Mouse (Mus musculus) kidney, embryonic 15.5 days (tissue): ENCODE measurements around the gene Fam126a. TPM values are rescaled to one million over a fixed set of nuclear protein-coding genes. Genes with fewer than 3 reads are reported as not detected.

Experiments used
- ATAC-seq: fragments of 200-750 bp; cut with Nextera tagmentation; replicated peaks from 2 replicates; pipeline ENCODE4 v1.8.0; 2017; ENCODE audit warnings: moderate TSS enrichment; ENCODE audit not compliant: low FRiP score
- H3K27ac ChIP-seq: fragments of 300-500 bp; sonication (generic); 2 replicates; pipeline ENCODE4 v1.5.1; 2015; ENCODE audit warnings: mild to moderate bottlenecking, inconsistent platforms
- H3K27me3 ChIP-seq: fragments of 300-500 bp; sonication (generic); 2 replicates; pipeline ENCODE4 v1.6.1; 2015; ENCODE audit warnings: inconsistent platforms
- H3K36me3 ChIP-seq: fragments of 300-500 bp; sonication (generic); 2 replicates; pipeline ENCODE4 v1.6.1; 2015; ENCODE audit warnings: inconsistent platforms
- H3K4me1 ChIP-seq: fragments of 300-500 bp; sonication (generic); 2 replicates; pipeline ENCODE4 v1.6.1; 2015; ENCODE audit warnings: inconsistent platforms
- H3K4me2 ChIP-seq: fragments of 300-500 bp; sonication (generic); 2 replicates; pipeline ENCODE4 v1.6.1; 2015; ENCODE audit warnings: moderate library complexity, mild to moderate bottlenecking, inconsistent platforms
- H3K4me3 ChIP-seq: fragments of 300-500 bp; sonication (generic); replicated peaks from 2 replicates; pipeline ENCODE4 v1.5.1; 2015; ENCODE audit warnings: mild to moderate bottlenecking, inconsistent platforms
- H3K9ac ChIP-seq: fragments of 300-500 bp; sonication (generic); 2 replicates; pipeline ENCODE4 v1.6.1; 2015; ENCODE audit warnings: mild to moderate bottlenecking, inconsistent platforms
- H3K9me3 ChIP-seq: fragments of 300-500 bp; sonication (generic); replicated peaks from 2 replicates; pipeline ENCODE4 v1.6.1; 2016; ENCODE audit warnings: inconsistent platforms
- WGBS: fragments of 180-500 bp; shearing (Covaris S2); methylation state at CpG from one replicate; pipeline ENCODE4 v1.1.7; 2015; ENCODE audit warnings: mixed read lengths; 5-methylcytosine and 5-hydroxymethylcytosine counted together
- polyA plus RNA-seq: library from polyadenylated mRNA; unstranded; fragments of >200 nt; fragmentation: Nextera tagmentation; extraction: Ambion mirVana; gene quantifications from 2 replicates; pipeline ENCODE4 v1.2.1, GENCODE M21; 2015

Fam126a gene
- polyA plus RNA-seq, 1 experiment from 2014 or later: 24.4 TPM

- H3K9ac ChIP-seq: no peak overlapping the region
- no peak overlapping the region for H3K4me2 ChIP-seq
- no peak overlapping the region for H3K4me3 ChIP-seq
- no peaks in the 10 kb centered on the region for H3K36me3 ChIP-seq
- no peak overlapping the region for H3K27ac ChIP-seq
- peaks cover 4% of the 10 kb centered on the region; the same call in 1 of the 2 replicates for H3K27me3 ChIP-seq
- 93% methylated on average over 2 of the region's 2 CpGs for WGBS
- no peak for ATAC-seq
- no peaks in the 10 kb centered on the region for H3K4me1 ChIP-seq
- H3K9me3 ChIP-seq: no peaks in the 10 kb centered on the region
Measured at GRCm38 (mm10) chr5:24038190-24038589, 7.7 kb upstream of the Fam126a start.

- Histone ChIP-seq H3K4me2 (no peak overlapping the region), H3K27ac (no peak overlapping the region), H3K27me3 (peaks cover 4% of the 10 kb centered on the region; the same call in 1 of the 2 replicates), H3K4me3 (no peak overlapping the region), H3K4me1 (no peaks in the 10 kb centered on the region), H3K9me3 (no peaks in the 10 kb centered on the region), H3K36me3 (no peaks in the 10 kb centered on the region), H3K9ac (no peak overlapping the region)
- no peak for ATAC-seq
- 85% methylated on average over 6 of the region's 6 CpGs for WGBS
Measured at GRCm38 (mm10) chr5:24036731-24037130, 6.2 kb upstream of the Fam126a start.

- Histone ChIP-seq H3K4me2 (no peak overlapping the region), H3K36me3 (no peaks in the 10 kb centered on the region), H3K4me1 (no peaks in the 10 kb centered on the region), H3K9me3 (no peaks in the 10 kb centered on the region), H3K27me3 (peaks cover 4% of the 10 kb centered on the region; the same call in 1 of the 2 replicates), H3K9ac (no peak overlapping the region), H3K27ac (no peak overlapping the region), H3K4me3 (no peak overlapping the region)
- WGBS: 46% methylated on average over 3 of the region's 3 CpGs
- no peak for ATAC-seq
Measured at GRCm38 (mm10) chr5:24034970-24035369, 4.5 kb upstream of the Fam126a start.

- WGBS: 50% methylated on average over 1 of the region's 1 CpGs
- no peak for ATAC-seq
- no peak overlapping the region for H3K9ac ChIP-seq
- H3K4me3 ChIP-seq: no peak overlapping the region
- H3K4me1 ChIP-seq: peaks cover 5% of the 10 kb centered on the region
- H3K27me3 ChIP-seq: peaks cover 4% of the 10 kb centered on the region; the same call in 1 of the 2 replicates
- H3K36me3 ChIP-seq: no peaks in the 10 kb centered on the region
- H3K27ac ChIP-seq: no peak overlapping the region
- no peak overlapping the region for H3K4me2 ChIP-seq
- H3K9me3 ChIP-seq: no peaks in the 10 kb centered on the region
Measured at GRCm38 (mm10) chr5:24034091-24034490, 3.6 kb upstream of the Fam126a start.

GRCm38 (mm10) chr5:24029946-24030578 lies 428 bp downstream of the Fam126a start:
- Histone ChIP-seq H3K4me2 (peak overlapping the region; percentile 98), H3K36me3 (no peaks in the 10 kb centered on the region), H3K9ac (peak overlapping the region; percentile 88), H3K27me3 (no peaks in the 10 kb centered on the region; the same call in 1 of the 2 replicates), H3K4me1 (peaks cover 8% of the 10 kb centered on the region), H3K27ac (peak overlapping the region; percentile 82), H3K4me3 (peak overlapping the region; percentile 87), H3K9me3 (no peaks in the 10 kb centered on the region)
- WGBS: under 1% methylated on average over 73 of the region's 73 CpGs
- peak; percentile 76 for ATAC-seq

GRCm38 (mm10) chr5:24029331-24029771 lies 1.1 kb downstream of the Fam126a start:
- ATAC-seq: peak; percentile 48; the same call in 1 of the 2 replicates
- no peaks in the 10 kb centered on the region; the same call in 1 of the 2 replicates for H3K27me3 ChIP-seq

GRCm38 (mm10) chr5:24024957-24025356 lies 5.5 kb downstream of the Fam126a start:
- Histone ChIP-seq H3K9me3 (no peaks in the 10 kb centered on the region), H3K9ac (no peak overlapping the region), H3K27ac (no peak overlapping the region), H3K27me3 (no peaks in the 10 kb centered on the region; the same call in 1 of the 2 replicates), H3K4me2 (no peak overlapping the region), H3K4me3 (no peak overlapping the region), H3K36me3 (no peaks in the 10 kb centered on the region), H3K4me1 (peaks cover 11% of the 10 kb centered on the region)
- ATAC-seq: no peak
- WGBS: 55% methylated on average over 3 of the region's 3 CpGs

More at GRCm38 (mm10) chr5:24029331-24029771, 1.1 kb downstream of the Fam126a start:
- H3K9me3 ChIP-seq: no peaks in the 10 kb centered on the region
- peak overlapping the region; percentile 98 for H3K4me2 ChIP-seq
- 3% methylated on average over 11 of the region's 11 CpGs for WGBS
- peak overlapping the region; percentile 88 for H3K9ac ChIP-seq
- peak overlapping the region; percentile 82 for H3K27ac ChIP-seq
- H3K4me1 ChIP-seq: peaks cover 11% of the 10 kb centered on the region
- H3K4me3 ChIP-seq: peak overlapping the region; percentile 87
- H3K36me3 ChIP-seq: no peaks in the 10 kb centered on the region

GRCm38 (mm10) chr5:24023226-24023625 lies 7.3 kb downstream of the Fam126a start:
- 93% methylated on average over 2 of the region's 2 CpGs for WGBS
- Histone ChIP-seq H3K4me3 (no peak overlapping the region), H3K9ac (no peak overlapping the region), H3K4me2 (no peak overlapping the region), H3K27me3 (no peaks in the 10 kb centered on the region; the same call in 1 of the 2 replicates), H3K27ac (no peak overlapping the region), H3K4me1 (0 out of 2 replicates have a peak, but pooled peaks cover 3% of the 10 kb centered on the region), H3K36me3 (no peaks in the 10 kb centered on the region), H3K9me3 (no peaks in the 10 kb centered on the region)
- ATAC-seq: no peak

- Histone ChIP-seq H3K4me1 (0 out of 2 replicates have a peak, but pooled peaks cover 3% of the 10 kb centered on the region), H3K9me3 (no peaks in the 10 kb centered on the region), H3K36me3 (no peaks in the 10 kb centered on the region), H3K4me2 (no peak overlapping the region), H3K27ac (no peak overlapping the region), H3K27me3 (no peaks in the 10 kb centered on the region), H3K4me3 (no peak overlapping the region), H3K9ac (no peak overlapping the region)
- no peak for ATAC-seq
- 78% methylated on average over 5 of the region's 5 CpGs for WGBS
Measured at GRCm38 (mm10) chr5:24021683-24022082, 8.8 kb downstream of the Fam126a start.

- Histone ChIP-seq H3K27me3 (no peaks in the 10 kb centered on the region), H3K4me3 (no peak overlapping the region), H3K4me2 (no peak overlapping the region), H3K27ac (no peak overlapping the region), H3K36me3 (no peaks in the 10 kb centered on the region), H3K9ac (no peak overlapping the region), H3K9me3 (no peaks in the 10 kb centered on the region), H3K4me1 (0 out of 2 replicates have a peak, but pooled peaks cover 3% of the 10 kb centered on the region)
- no peak for ATAC-seq
- 62% methylated on average over 4 of the region's 4 CpGs for WGBS
Measured at GRCm38 (mm10) chr5:24020380-24020779, 10.1 kb downstream of the Fam126a start.

GRCm38 (mm10) chr5:24019341-24020185 lies 10.9 kb downstream of the Fam126a start:
- H3K4me3 ChIP-seq: no peak overlapping the region
- ATAC-seq: no peak
- H3K36me3 ChIP-seq: no peaks in the 10 kb centered on the region
- WGBS: 75% methylated on average over 7 of the region's 7 CpGs
- no peak overlapping the region for H3K4me2 ChIP-seq
- no peak overlapping the region for H3K27ac ChIP-seq
- no peaks in the 10 kb centered on the region for H3K27me3 ChIP-seq
- no peaks in the 10 kb centered on the region for H3K9me3 ChIP-seq
- H3K4me1 ChIP-seq: no peaks in the 10 kb centered on the region
- H3K9ac ChIP-seq: no peak overlapping the region
